Mouse (Mus musculus): Measurements from ENCODE around the gene Dpf3.

DNA sequence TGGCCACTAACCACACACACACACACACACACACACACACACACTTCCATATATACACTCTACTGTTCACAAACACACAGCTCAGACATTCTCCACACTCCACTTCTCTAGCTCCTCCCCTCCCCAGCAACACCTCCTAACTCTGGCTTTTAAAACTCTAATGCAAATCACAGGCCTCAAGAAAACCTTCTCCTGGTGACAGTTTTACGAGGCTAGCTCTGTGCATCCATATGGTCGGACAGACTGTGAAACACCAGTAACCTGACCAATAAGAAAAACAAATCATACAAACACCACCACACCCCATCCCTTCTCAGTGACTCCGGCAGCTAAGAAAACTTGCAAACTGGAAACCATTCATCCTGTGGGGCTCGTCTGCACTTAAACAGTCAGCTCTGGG, 6.1 kb downstream of the Dpf3 start:
- TF ChIP-seq CTCF (IDR thresholded peaks at IDR 0.05) (no peak), EP300 (IDR thresholded peaks at IDR 0.05) (no peak)
